Mouse (Mus musculus): Measurements from ENCODE around the gene Oit1. TPM values are rescaled to one million over a fixed set of nuclear protein-coding genes. Genes with fewer than 3 reads are reported as not detected.

The Oit1 gene
- total RNA-seq, 2 experiments from 2014 or later: not detected

DNA sequence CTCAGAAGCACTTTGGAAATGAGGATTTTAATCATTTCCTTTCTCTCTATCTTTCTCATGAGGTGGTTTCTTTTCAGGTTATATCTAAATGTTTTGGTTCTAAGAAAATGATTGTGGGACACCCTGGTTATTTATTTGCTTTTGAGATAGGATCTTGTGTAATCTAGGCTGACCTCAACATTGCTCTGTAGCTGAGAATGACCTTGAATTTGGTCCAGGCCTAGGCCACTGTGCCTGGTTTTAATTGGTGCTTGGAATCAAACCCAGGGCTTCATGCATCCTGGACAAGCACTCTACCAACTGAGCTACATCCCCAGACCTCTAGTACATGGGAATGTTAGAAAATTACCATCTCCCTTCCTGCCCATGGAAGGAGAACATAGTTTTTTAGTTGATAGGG is 74.5 kb downstream of the Oit1 start:
- ATAC-seq (replicated peaks; ENCODE audit: poor library complexity): no peak

- no peak for ATAC-seq (replicated peaks; ENCODE audit: poor library complexity)
These were observed 75.9 kb downstream of the Oit1 start for GRCm38 (mm10) chr14:8302687-8303086.

DNA sequence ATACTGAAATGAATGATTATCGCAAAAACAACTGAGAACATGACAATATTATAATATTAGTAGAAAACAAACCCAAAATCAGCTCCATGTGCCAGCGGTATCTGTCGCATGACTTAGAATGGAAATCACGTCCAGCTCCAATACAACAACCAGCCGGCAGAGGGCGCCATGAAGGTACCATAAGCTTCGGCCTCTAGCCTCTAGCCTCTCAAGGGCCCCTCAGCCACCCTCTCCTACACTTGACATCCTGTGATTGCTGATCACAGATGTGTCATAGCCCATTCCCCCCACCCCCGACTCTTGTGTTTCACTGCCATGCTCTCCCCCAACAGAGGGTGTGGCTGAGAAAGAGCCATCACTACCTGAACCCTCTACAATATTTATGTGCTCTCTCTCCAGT is 78.3 kb downstream of the Oit1 start:
- peak; percentile 79 for ATAC-seq (replicated peaks; ENCODE audit: poor library complexity)

Other genes with a start within 250 kb of the Oit1 start
- gene Pdhb, start 205.7 kb downstream of the Oit1 start, total RNA-seq (2015): 84.6 and 98.4 TPM in 2 replicates
- gene Pdhb, start 205.7 kb downstream of the Oit1 start, total RNA-seq (2017): 144 and 170 TPM in 2 replicates
- 4.2 and 4.7 TPM in 2 replicates for gene Kctd6, start 164.6 kb downstream of the Oit1 start, total RNA-seq (2015)
- 3.9 and 5.2 TPM in 2 replicates for gene Kctd6, start 164.6 kb downstream of the Oit1 start, total RNA-seq (2017)
- gene Acox2, start 119.4 kb downstream of the Oit1 start, total RNA-seq (2015): not detected in 2 replicates
- not detected in 2 replicates for gene Acox2, start 119.4 kb downstream of the Oit1 start, total RNA-seq (2017)
- gene Fam107a, start 60.7 kb downstream of the Oit1 start, total RNA-seq (2015): not detected in 2 replicates
- not detected in 2 replicates for gene Fam107a, start 60.7 kb downstream of the Oit1 start, total RNA-seq (2017)

Measured in megakaryocyte progenitor cell, adult 5-6 weeks (primary cell).